Mouse (Mus musculus): Measurements from ENCODE around the gene Ebi3.
"Not testable (repeated sequence)": the region's sequence is repeated elsewhere in the genome, so short reads cannot be mapped to it uniquely, and the experiment has no call there.

Ebi3 gene

GRCm38 (mm10) chr17:55952447-55953027 is at the start of gene Ebi3:
Gene Ebi3 (plus strand): TSS chr17:55952640.
- no peak for DNase-seq (ENCODE audit: low read depth, low spot score)

- no peak for DNase-seq (ENCODE audit: low read depth, low spot score)
Measured at GRCm38 (mm10) chr17:55903087-55903486, 49.4 kb upstream of the Ebi3 start.

GRCm38 (mm10) chr17:55903687-55904086 is 48.8 kb upstream of the Ebi3 start:
- DNase-seq (ENCODE audit: low read depth, low spot score), result no peak

- DNase-seq (ENCODE audit: low read depth, low spot score), result no peak
Measured at GRCm38 (mm10) chr17:55904131-55904530, 48.3 kb upstream of the Ebi3 start.

GRCm38 (mm10) chr17:55906669-55907068 is 45.8 kb upstream of the Ebi3 start:
- DNase-seq (ENCODE audit: low read depth, low spot score), result no peak

GRCm38 (mm10) chr17:55931553-55932502 is 20.6 kb upstream of the Ebi3 start:
- peak; percentile 89 for DNase-seq (ENCODE audit: low read depth, low spot score)

GRCm38 (mm10) chr17:55932635-55933034 is 19.8 kb upstream of the Ebi3 start:
- DNase-seq (ENCODE audit: low read depth, low spot score), result no peak

GRCm38 (mm10) chr17:55933191-55933590 is 19.2 kb upstream of the Ebi3 start:
- no peak for DNase-seq (ENCODE audit: low read depth, low spot score)

- DNase-seq (ENCODE audit: low read depth, low spot score), result not testable (repeated sequence)
Measured at GRCm38 (mm10) chr17:55944387-55944865, 8.0 kb upstream of the Ebi3 start.

GRCm38 (mm10) chr17:55944866-55945682 is 7.4 kb upstream of the Ebi3 start:
- peak; percentile 92 for DNase-seq (ENCODE audit: low read depth, low spot score)

GRCm38 (mm10) chr17:55945696-55946095 is 6.7 kb upstream of the Ebi3 start:
- no peak for DNase-seq (ENCODE audit: low read depth, low spot score)

GRCm38 (mm10) chr17:55948647-55949046 is 3.8 kb upstream of the Ebi3 start:
- DNase-seq (ENCODE audit: low read depth, low spot score), result no peak

GRCm38 (mm10) chr17:55949400-55949799 is 3.0 kb upstream of the Ebi3 start, which contains the start of gene Zfp119b:
Gene Zfp119b (minus strand): TSS chr17:55949500.
- no peak for DNase-seq (ENCODE audit: low read depth, low spot score)

- DNase-seq (ENCODE audit: low read depth, low spot score), result no peak
Measured at GRCm38 (mm10) chr17:55950601-55951000, 1.8 kb upstream of the Ebi3 start.

- DNase-seq (ENCODE audit: low read depth, low spot score), result peak; percentile 67
Measured at GRCm38 (mm10) chr17:55952041-55952440, 399 bp upstream of the Ebi3 start.

- DNase-seq (ENCODE audit: low read depth, low spot score), result no peak
Measured at GRCm38 (mm10) chr17:55953751-55954150, 1.3 kb downstream of the Ebi3 start.

GRCm38 (mm10) chr17:55954229-55954628 is 1.8 kb downstream of the Ebi3 start:
- DNase-seq (ENCODE audit: low read depth, low spot score), result peak; percentile 52

GRCm38 (mm10) chr17:55956129-55956528 is 3.7 kb downstream of the Ebi3 start:
- DNase-seq (ENCODE audit: low read depth, low spot score), result peak; percentile 95

- DNase-seq (ENCODE audit: low read depth, low spot score), result no peak
Measured at GRCm38 (mm10) chr17:55956591-55956990, 4.2 kb downstream of the Ebi3 start.

- peak; percentile 79 for DNase-seq (ENCODE audit: low read depth, low spot score)
Measured at GRCm38 (mm10) chr17:55957168-55957567, 4.7 kb downstream of the Ebi3 start.

- no peak for DNase-seq (ENCODE audit: low read depth, low spot score)
Measured at GRCm38 (mm10) chr17:55957726-55958583, 5.5 kb downstream of the Ebi3 start.

Data from ZHBTc4 (cell line).